Mouse (Mus musculus): ENCODE results near the gene Def6. TPM values are rescaled to one million over a fixed set of nuclear protein-coding genes. Genes with fewer than 3 reads are reported as not detected.
A peak's percentile ranks its signal among the peaks of the same experiment; 100 is the strongest.

Gene Def6
- polyA plus RNA-seq, 2 experiments: 10.0 to 15.5 TPM

DNA sequence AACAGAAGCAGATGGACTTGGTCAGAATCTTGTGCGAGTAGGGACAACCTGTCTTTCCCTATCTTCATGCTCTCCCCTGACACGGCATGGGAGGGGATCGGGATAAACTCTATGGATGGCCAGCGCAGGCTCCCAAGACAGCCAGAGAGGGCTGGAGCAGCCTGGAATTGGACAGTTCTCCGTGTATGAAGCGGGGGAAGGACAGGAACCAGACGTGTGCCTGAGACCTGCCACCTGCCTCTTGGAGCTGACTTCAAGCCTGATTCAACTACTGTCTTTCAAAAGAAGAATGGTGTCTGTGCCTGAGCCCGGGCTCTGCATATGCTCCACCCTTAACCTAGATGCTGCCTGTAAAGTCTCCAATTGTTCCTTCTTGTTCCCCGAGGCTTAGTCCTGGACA, 34.9 kb upstream of the Def6 start:
- H3K36me3 ChIP-seq (ENCODE audit: control insufficient read depth, insufficient read depth, low read length): peaks cover 31% of the 10 kb centered on the region
- ATAC-seq (ENCODE audit: low FRiP score, low read depth) (no peak), DNase-seq (ENCODE audit: low spot score) (no peak)
- no peak overlapping the region for H3K4me2 ChIP-seq (replicated peaks; ENCODE audit: low read depth, low read length, severe bottlenecking)
- no peak for TF ChIP-seq POLR2A (IDR thresholded peaks at IDR 0.05; ENCODE audit: borderline replicate concordance, extremely low read depth, insufficient read depth, insufficient read length)
- no peak overlapping the region for H3K4me3 ChIP-seq (replicated peaks; ENCODE audit: low read length)
- WGBS: 64% methylated on average over 9 of the region's 9 CpGs
- H3K9me3 ChIP-seq (ENCODE audit: control insufficient read depth, low read length): no peaks in the 10 kb centered on the region
- H3K9ac ChIP-seq (ENCODE audit: low read depth, low read length, severe bottlenecking): no peak overlapping the region
- H3K27me3 ChIP-seq (ENCODE audit: control insufficient read depth, insufficient read depth, low read length): no peaks in the 10 kb centered on the region
- peaks cover 18% of the 10 kb centered on the region for H3K4me1 ChIP-seq (ENCODE audit: control insufficient read depth, insufficient read depth, low read length)
- H3K27ac ChIP-seq (replicated peaks; ENCODE audit: low read depth, low read length): peak overlapping the region; percentile 45; the same call in 1 of the 2 replicates

DNA sequence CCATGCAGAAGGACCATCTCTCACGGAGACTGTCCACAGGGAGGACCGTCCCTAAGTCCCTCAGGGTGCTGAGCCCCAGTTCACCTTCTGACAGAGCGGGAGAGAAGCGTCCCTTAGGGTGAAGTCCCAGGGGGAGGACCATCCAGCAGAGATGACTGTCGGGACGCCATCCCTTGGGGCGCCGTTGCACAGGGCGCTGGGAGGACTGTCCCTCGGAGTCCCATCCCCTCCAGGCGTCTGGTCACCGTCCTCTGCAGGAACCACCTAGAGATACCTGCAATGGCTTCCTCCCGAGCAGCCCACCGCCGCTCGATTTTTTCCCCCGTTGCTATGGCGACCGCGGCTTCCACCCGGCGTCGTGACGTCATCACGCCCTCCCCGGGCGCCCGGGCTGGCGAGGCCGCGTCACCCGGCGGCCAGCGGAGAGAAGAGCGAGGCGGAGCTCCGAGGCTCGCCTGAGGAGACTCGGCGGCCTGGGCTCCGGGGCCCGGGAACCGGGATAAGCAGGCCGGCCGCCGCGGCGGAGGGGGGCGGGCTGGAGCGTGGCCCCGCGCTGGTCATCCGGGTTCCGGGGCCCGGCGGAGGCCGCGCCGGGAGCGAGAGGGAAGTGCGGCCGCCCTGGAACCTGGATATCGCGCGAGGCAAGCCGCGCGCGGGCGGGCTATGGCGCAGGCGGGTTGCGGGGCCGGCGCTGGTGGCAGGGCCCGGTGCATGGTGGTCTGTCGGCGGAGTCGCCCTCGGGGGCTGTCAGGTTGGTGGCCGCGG, 30.6 kb upstream of the Def6 start, which contains the start of gene Zfp523:
Gene Zfp523, plus strand, starts transcription at position 355 of the 765 bp plus-strand sequence.
- 0 out of 2 replicates have a peak, but pooled peaks have one; percentile 51 for TF ChIP-seq POLR2A (IDR thresholded peaks at IDR 0.05; ENCODE audit: borderline replicate concordance, extremely low read depth, insufficient read depth, insufficient read length)
- Histone ChIP-seq H3K27me3 (ENCODE audit: control insufficient read depth, insufficient read depth, low read length) (no peaks in the 10 kb centered on the region), H3K36me3 (ENCODE audit: control insufficient read depth, insufficient read depth, low read length) (no peaks in the 10 kb centered on the region), H3K9ac (ENCODE audit: low read depth, low read length, severe bottlenecking) (peak within 1 kb of the TSS; percentile 94), H3K4me1 (ENCODE audit: control insufficient read depth, insufficient read depth, low read length) (peaks cover 11% of the 10 kb centered on the region), H3K9me3 (ENCODE audit: control insufficient read depth, low read length) (no peaks in the 10 kb centered on the region), H3K27ac (replicated peaks; ENCODE audit: low read depth, low read length) (peak within 1 kb of the TSS; percentile 81), H3K4me2 (replicated peaks; ENCODE audit: low read depth, low read length, severe bottlenecking) (peak within 1 kb of the TSS; percentile 93), H3K4me3 (replicated peaks; ENCODE audit: low read length) (peak within 1 kb of the TSS; percentile 69)
- under 1% methylated on average over 69 of the region's 82 CpGs for WGBS
- peak; percentile 90 for ATAC-seq (ENCODE audit: low FRiP score, low read depth)
- DNase-seq (ENCODE audit: low spot score): peak; percentile 81

DNA sequence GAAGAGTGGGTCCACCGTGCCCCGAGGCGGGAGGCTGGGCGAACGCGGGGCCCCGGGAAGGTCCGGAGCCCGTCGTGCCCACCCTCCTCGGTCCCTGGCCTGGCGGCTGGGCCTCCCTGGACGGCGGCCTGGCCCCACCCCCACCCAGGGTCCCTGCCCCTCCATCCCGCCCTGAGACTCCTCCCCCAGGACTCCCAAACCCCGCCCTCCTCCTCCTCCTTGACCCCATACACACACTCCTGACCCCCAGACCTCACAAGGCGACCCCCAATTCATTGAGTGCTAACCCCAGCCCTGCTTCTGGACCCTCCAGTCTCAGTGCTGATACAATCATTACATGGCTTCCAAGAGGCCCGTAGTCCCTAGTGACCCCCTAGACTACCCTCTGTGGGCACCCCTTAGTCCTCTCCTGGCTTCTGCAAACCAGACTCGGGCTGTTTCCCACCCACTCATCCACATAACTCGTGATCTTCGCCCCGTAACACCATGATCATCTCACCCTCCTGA, 30.0 kb upstream of the Def6 start:
- H3K27ac ChIP-seq (replicated peaks; ENCODE audit: low read depth, low read length): peak overlapping the region; percentile 81
- WGBS: 13% methylated on average over 11 of the region's 22 CpGs
- ATAC-seq (ENCODE audit: low FRiP score, low read depth): peak; percentile 72
- H3K9me3 ChIP-seq (ENCODE audit: control insufficient read depth, low read length): no peaks in the 10 kb centered on the region
- DNase-seq (ENCODE audit: low spot score): peak; percentile 34
- peak overlapping the region; percentile 94 for H3K9ac ChIP-seq (ENCODE audit: low read depth, low read length, severe bottlenecking)
- no peaks in the 10 kb centered on the region for H3K36me3 ChIP-seq (ENCODE audit: control insufficient read depth, insufficient read depth, low read length)
- no peak for TF ChIP-seq POLR2A (IDR thresholded peaks at IDR 0.05; ENCODE audit: borderline replicate concordance, extremely low read depth, insufficient read depth, insufficient read length)
- H3K4me2 ChIP-seq (replicated peaks; ENCODE audit: low read depth, low read length, severe bottlenecking): peak overlapping the region; percentile 93
- peaks cover 11% of the 10 kb centered on the region for H3K4me1 ChIP-seq (ENCODE audit: control insufficient read depth, insufficient read depth, low read length)
- H3K4me3 ChIP-seq (replicated peaks; ENCODE audit: low read length): peak overlapping the region; percentile 69
- H3K27me3 ChIP-seq (ENCODE audit: control insufficient read depth, insufficient read depth, low read length): no peaks in the 10 kb centered on the region

DNA sequence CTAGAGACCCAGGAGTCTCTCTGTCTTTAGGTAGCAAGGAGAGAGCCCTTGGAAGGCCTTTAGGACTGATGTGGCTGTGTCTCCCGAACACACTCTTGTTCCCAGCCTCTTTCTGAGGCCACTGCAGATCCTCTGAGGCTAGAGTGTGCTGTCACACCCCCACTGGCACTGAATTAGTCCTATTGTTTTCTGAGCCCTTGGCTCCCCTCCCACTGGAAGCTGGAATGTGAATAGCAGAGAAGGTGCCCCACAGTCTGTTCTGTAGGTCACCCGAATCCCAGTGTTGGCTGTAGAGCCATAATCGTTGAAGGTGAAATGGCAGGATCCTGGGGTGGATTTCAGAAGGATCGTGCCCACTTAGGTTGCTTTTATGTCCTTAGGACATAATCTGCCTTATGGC, 27.2 kb upstream of the Def6 start:
- no peak for DNase-seq (ENCODE audit: low spot score)
- Histone ChIP-seq H3K4me1 (ENCODE audit: control insufficient read depth, insufficient read depth, low read length) (peaks cover 12% of the 10 kb centered on the region), H3K4me3 (replicated peaks; ENCODE audit: low read length) (no peak overlapping the region), H3K27me3 (ENCODE audit: control insufficient read depth, insufficient read depth, low read length) (no peaks in the 10 kb centered on the region), H3K9ac (ENCODE audit: low read depth, low read length, severe bottlenecking) (no peak overlapping the region), H3K27ac (replicated peaks; ENCODE audit: low read depth, low read length) (no peak overlapping the region), H3K36me3 (ENCODE audit: control insufficient read depth, insufficient read depth, low read length) (0 out of 2 replicates have a peak, but pooled peaks cover 7% of the 10 kb centered on the region), H3K4me2 (replicated peaks; ENCODE audit: low read depth, low read length, severe bottlenecking) (no peak overlapping the region), H3K9me3 (ENCODE audit: control insufficient read depth, low read length) (no peaks in the 10 kb centered on the region)
- ATAC-seq (ENCODE audit: low FRiP score, low read depth): no peak
- no peak for TF ChIP-seq POLR2A (IDR thresholded peaks at IDR 0.05; ENCODE audit: borderline replicate concordance, extremely low read depth, insufficient read depth, insufficient read length)
- 72% methylated on average over 4 of the region's 4 CpGs for WGBS

DNA sequence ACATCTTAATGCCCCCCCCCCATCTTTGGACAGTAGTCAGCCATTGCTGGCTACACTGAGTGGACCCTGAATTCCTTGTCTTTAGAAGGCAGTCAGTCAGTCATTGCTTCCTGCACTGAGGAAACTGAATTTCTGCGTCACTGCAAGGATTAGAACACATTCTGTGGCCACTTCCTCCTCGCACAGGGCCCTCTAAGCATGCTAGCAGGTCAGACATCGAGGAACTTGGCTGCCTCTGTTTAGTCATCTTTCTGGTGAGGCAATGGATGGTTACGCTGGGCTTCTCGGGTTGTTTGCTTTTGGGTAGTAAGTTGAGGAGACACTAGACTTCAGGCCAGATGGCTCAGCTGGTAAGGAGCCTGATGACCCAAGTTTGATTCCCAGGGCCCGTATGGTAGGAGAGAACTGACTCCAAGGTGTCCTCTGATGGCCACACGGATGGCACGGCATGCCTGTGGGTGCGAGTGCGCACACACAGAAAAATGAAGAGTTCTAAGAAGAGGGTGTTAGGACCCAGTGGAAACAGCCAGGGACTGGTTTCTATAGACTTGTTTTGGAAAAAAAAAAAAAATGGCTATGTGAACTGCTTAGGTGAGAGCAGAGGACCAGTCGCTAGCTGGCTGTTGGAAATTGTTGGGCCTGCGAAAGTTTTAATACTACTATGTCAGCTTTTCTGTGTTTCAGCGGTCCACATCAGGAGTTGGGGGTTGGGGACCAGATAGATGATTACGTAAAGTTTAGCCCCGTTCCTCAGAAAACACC, 26.6 kb upstream of the Def6 start:
- no peak overlapping the region for H3K9ac ChIP-seq (ENCODE audit: low read depth, low read length, severe bottlenecking)
- no peak overlapping the region for H3K27ac ChIP-seq (replicated peaks; ENCODE audit: low read depth, low read length)
- H3K9me3 ChIP-seq (ENCODE audit: control insufficient read depth, low read length): no peaks in the 10 kb centered on the region
- ATAC-seq (ENCODE audit: low FRiP score, low read depth) (no peak), DNase-seq (ENCODE audit: low spot score) (no peak)
- WGBS: 85% methylated on average over 15 of the region's 15 CpGs
- no peak overlapping the region for H3K4me2 ChIP-seq (replicated peaks; ENCODE audit: low read depth, low read length, severe bottlenecking)
- no peak for TF ChIP-seq POLR2A (IDR thresholded peaks at IDR 0.05; ENCODE audit: borderline replicate concordance, extremely low read depth, insufficient read depth, insufficient read length)
- peaks cover 12% of the 10 kb centered on the region for H3K4me1 ChIP-seq (ENCODE audit: control insufficient read depth, insufficient read depth, low read length)
- 0 out of 2 replicates have a peak, but pooled peaks cover 7% of the 10 kb centered on the region for H3K36me3 ChIP-seq (ENCODE audit: control insufficient read depth, insufficient read depth, low read length)
- H3K27me3 ChIP-seq (ENCODE audit: control insufficient read depth, insufficient read depth, low read length): no peaks in the 10 kb centered on the region
- no peak overlapping the region for H3K4me3 ChIP-seq (replicated peaks; ENCODE audit: low read length)
